Mouse (Mus musculus) kidney, adult 11 months (tissue): ENCODE data around the gene Fam20c.
A peak's percentile ranks its signal among the peaks of the same experiment; 100 is the strongest.

Source experiments
- DNase-seq: peaks from one replicate; pipeline ENCODE4 v3.0.0; 2022

Gene Fam20c

DNA sequence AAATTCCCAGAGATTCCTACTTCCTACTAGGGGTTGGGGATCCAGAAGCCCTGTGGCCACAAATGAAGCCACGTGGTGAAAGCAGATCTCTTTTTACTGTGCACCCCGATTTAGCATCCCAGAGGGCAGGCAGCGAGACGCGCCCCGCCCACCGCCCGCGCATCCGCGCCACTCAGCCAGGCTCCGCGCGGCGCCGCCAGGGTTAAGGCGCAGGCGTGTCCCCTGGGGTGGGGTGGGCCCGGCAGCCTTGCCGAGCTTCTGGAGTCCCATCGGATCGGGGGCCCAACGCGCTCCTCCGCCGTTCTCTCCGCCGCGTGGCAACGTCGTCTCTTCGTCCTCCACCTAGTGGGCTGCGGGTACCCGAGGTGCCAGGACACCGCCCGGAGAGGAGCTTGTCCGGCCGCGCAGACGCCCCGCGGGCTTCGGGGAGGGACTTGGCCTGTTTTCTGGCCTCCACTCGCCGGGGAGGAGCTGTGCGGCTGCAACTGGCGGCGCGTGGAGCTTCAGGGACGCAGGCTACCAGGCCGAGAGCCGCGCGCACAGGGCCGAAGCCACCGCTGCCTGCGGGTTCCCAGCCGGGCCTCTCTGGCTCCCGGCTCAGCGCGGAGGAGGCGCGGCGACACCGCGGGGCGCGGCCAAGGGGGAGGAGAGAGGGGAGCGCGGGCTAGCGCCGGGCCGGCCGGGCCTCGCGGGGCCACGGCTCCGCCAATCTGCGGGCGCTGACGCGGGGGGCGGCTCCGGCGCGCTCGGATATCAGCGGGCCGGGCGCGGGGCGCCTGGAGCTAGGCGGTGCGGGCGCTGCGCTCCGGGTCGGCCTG is at the start of gene Fam20c:
TSS of gene Fam20c (plus strand) at position 212 of the 818 bp plus-strand sequence.
- peak; percentile 83 for DNase-seq

- DNase-seq = no peak
Measured at GRCm38 (mm10) chr5:138707367-138707766, 46.9 kb upstream of the Fam20c start.

DNA sequence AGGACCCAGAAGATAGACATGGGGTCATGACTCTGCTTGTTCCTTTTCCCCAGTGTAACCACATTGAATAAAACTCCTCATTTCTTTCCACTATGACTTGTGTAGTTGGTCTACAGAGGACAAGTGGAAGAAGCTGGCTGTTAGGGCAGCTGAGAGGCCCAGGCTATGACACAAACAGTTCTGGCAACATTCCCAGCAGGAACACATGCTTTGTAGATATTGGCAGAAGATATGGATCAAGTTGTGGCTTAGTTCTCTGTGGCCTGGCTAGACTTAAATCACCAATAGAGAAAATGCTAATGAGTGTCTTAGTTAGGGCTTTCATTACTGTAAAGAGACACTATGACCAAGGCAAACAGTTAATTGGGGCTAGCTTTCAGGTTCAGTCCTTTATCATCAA is 45.7 kb upstream of the Fam20c start:
- DNase-seq = no peak

DNA sequence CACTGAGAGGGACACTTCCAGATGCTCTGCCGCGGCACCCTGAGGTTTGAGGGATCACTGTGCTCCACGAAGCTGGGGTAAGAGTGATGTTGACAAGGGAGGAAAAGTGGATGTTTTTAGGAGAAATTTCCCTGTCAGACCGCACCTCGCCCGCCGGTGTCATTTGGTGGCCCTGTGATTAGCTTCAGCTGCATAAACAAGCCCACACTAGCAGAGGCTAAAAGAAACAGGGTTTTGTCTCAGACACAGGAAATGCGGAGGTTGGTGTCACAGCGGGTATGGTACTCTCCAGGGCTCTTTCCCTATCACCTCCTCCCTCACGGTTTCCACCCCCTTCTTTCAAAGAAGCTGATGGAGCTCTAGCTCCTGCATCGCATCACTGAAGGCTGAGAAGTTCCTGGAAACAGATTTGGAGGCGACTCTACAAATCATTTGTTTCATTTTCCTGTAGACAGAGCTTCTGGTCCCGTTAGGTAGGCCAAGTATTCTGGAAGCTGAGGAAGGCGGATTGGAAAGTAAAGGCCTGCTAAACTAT is 38.7 kb upstream of the Fam20c start:
- no peak for DNase-seq

DNA sequence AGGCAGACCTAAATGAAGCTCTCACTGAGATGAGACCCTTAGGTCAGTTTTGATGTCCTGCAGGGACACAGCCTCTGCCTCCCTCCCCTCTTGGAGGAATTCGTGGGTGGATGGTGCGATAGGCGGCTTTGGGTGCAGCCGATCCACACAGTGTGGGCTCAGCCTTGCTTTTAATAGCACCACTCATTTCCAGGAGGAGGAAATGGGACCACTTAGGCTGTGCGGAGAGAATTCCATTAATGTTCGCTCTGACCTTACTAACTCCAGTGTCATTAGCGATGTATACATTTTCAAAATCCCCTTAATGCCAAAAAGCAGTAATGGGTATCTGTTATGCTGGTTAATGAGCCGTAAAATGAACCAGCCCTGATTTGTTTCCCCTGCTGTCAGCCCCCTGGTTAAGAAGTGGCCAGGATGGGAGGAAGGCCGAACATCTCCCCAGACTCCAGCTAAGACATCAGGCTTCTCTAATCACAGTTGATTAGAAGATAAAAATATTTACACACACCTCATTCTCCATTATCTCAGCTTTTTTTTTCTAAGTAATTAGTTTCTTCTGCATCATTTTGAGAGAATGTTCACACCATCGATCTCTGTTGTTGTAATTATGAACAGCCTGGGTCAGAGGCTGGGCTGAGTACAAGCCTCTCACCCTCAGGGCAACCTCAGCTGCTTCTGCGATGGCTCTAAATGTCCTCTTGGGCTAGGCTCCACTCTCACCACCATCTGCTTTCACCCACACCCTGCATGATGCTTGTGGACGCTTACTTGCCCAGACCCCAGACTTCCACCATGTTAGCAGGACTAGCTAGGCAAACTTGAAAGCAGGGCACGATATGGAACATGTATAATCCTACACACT is 33.8 kb upstream of the Fam20c start:
- DNase-seq = no peak

DNA sequence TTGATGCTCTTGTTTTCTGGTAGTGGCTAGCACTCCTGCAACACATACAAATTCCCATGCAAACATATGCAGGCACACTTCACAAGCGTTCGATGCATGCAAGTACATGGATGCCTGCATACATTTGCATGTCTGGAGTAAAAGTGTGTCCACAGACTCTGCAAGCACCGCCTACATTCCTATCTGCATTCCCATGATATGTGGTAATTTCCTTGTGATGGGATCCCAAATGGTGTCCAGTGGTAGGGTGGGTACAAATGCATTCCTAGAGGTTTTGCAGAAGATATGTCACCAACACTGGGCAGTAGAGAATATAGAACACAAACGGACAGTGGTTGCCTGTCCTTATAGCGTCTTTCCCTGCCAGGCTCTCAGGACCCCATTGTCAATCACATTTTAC is 29.9 kb upstream of the Fam20c start:
- no peak for DNase-seq

- DNase-seq = no peak
Measured at GRCm38 (mm10) chr5:138725151-138725550, 29.2 kb upstream of the Fam20c start.

DNA sequence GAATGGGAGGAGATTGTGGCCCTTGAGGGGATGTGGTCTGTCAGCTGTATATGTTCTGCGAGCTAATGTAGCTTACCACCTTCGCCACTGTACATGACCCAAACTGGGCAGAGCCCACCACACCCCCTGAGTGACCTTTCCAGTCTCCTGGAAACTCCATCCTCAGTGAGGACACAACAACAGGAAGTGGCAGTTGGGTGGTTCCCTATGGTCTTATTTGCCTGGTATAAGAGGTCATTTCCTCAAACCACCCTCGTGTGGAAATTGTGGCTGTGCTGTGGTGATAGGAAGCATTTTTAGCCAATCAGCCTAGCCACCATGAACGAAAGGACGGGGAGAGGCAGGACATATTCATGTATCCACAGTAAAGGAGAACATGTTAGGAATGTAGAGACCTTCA is 23.5 kb upstream of the Fam20c start:
- no peak for DNase-seq

- DNase-seq = peak; percentile 22
Measured at GRCm38 (mm10) chr5:138733317-138733899, 20.9 kb upstream of the Fam20c start.

DNA sequence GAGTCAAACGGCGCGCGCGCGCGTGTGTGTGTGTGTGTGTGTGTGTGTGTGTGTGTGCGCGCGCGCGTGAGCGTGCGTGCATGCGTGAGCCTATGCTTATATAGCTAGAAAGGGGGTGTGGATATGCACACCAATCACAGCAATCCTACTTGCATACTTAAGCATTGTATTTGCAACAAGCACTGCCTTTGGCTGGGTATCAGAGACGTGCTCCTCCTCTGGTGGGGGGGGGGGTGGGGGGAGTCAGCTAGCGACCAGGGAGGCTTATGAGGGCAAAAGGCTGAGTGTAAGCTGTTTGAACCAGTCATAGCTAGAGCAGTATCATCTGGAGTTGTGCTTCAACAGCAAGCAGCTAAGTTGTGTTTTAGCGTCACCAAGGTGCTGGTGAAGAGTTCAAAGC is 20.3 kb upstream of the Fam20c start:
- DNase-seq = peak; percentile 28

DNA sequence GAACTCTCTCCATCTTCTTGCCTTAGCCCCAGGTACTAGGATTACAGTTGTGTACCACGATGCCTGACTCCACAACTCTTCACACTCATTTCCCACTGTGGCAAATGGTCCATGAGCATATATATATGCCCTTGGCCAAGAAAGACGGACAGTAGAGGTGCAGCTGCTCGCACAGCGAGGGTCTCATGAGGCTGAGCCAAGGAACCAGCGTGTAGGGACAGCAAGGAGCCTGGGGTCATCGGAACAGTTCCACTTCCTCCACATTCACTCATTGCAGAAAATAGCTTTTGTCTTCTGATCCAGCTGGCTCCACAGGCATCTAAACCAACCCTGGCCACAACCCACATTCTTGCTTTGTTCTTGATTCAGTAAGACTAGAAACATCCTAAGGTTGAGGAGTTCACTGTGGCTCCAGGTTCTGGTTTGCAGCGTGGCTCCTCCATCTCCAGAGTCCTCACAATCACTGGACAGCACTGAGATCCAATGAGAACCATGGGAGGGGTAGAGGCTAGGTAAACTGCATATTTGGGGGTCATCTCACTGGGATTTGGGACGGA is 19.0 kb upstream of the Fam20c start:
- no peak for DNase-seq

DNA sequence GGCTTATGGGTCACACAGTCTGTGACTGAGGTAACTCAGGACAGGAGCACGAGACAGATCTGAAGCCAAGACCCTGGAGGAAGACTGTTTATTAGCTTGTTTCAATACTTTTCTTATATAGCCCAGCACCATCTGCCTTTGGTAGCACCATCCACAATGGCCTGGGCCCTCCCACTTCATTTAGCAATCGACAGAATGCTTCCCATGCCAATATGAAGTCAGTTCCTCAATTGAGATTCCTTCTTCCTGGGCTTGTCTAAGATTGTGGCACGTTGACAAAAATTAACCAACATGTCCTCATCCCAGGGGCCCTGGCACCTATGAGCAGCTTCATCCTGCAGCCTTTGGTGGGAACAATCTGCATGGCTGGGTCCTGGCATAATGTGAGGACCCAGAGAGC is 14.2 kb upstream of the Fam20c start:
- no peak for DNase-seq

- DNase-seq = no peak
Measured at GRCm38 (mm10) chr5:138741516-138741915, 12.8 kb upstream of the Fam20c start.

GRCm38 (mm10) chr5:138742281-138742680 is 12.0 kb upstream of the Fam20c start:
- no peak for DNase-seq

DNA sequence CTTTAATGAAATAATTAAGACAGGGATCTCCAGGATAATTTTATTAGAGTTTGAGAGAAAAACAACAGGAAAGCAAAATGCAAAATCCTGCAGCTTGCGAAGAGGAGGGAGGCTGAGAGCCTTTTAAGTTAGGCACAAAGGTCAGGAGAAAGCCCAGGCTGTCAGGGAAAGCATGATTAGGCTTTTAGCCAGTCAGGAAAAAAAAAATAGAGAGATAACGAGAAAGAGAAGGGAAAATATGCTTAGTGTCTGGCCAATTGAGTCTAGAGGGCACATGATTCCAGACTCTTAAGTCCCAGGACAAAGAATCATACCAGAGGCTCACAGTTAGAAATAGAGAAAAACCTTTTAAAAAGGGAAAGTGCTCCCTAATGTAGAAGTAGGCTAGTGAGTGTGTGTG is 10.7 kb upstream of the Fam20c start:
- no peak for DNase-seq

GRCm38 (mm10) chr5:138745378-138746099 is 8.8 kb upstream of the Fam20c start:
- no peak for DNase-seq

DNA sequence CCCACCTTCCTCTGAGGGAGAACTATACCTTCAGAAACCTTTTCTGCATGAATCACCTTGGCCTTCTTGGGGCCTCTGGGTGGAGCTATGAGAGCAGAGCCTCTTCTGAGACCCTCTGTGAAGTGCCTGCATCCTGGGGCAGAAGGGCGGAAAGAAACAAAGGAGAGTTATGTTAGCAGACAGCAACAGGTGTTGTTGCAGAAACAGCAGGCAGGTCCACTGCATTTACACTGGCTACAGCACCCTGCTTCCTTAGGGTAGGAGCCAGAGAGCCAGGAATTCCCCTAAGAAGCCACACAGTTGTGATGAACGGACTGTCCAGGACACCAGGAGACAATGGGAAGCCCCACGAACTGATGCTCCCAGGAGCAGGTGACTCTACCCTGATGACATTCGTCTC is 1.0 kb upstream of the Fam20c start:
- no peak for DNase-seq

DNA sequence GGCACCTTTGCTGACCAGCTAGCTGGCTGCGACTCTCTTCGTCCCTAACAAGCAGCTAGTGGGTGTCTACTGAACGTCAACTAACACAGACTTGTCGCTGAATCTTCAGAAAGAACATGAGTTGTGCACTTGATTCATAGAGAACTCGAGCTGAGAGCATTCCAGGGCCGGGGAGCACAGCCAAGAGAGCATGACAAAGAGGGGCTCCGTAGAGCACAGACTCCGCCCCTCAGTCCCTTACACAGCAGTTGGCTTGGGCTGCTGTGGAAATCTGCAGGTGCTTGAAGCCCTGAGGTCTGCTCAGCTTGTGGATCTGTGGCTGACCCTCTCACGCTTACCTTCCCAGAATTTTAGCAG is 390 bp upstream of the Fam20c start:
- DNase-seq = peak; percentile 15

DNA sequence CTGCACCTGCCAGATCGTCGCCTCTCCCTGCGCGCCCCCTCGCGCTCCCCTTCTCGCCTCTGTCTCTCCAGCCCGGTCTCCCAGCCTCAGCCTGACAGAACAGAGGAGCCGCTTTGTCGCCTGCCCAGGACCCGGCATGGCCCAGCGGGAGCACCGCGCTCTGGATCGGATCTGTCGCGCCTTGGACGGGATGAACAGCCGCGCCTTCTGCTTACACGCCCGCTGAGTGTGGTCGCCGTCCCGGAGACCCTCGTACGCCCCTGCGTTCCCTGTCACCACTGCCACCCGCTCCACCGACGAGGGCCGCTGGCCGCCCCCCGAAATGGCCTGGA is 773 bp downstream of the Fam20c start:
- DNase-seq = no peak

- DNase-seq = peak; percentile 56
Measured at GRCm38 (mm10) chr5:138755453-138756301, 1.4 kb downstream of the Fam20c start.

- DNase-seq = peak; percentile 89
Measured at GRCm38 (mm10) chr5:138756311-138757085, 2.2 kb downstream of the Fam20c start.
